Mouse (Mus musculus): ENCODE measurements around the gene Msi2.

Msi2 gene

DNA sequence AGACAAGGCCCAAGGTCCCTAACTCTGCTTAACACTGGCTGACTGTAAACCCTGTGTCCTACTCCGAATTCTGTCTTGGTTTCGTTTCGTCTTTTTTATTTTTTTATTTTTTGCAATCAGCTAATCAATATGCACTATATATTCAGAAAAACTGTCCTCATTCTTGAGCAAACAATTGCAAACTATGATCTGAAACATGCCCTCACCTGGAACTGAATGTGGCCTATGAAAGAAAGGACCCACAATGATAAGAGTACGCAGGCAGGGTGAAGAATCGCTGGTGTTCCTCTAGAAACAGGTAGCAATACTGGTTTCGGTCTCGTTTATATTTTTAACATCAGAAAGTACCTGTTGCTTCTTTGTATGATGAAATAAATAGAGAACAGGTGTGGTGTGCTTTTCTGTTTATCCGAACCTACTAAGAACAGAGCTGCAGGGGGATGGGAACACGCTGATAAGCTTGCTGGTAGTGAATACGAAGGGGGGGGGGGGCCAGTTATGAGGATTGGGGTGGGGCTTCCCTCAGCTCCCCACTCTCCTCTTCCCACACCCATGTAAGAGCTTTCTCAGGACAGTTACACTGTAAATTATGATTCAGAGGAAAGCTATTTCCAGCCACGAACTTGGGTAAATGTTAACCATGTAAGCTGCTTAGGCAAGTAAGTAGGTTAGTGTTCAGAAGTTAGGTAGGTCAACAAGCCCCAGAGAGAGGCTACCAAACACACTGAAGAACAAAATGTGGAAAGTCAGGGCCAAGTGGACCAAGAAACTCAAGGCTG lies 103.6 kb downstream of the Msi2 start:
- DNase-seq (ENCODE audit: low read depth, low spot score): no peak

DNA sequence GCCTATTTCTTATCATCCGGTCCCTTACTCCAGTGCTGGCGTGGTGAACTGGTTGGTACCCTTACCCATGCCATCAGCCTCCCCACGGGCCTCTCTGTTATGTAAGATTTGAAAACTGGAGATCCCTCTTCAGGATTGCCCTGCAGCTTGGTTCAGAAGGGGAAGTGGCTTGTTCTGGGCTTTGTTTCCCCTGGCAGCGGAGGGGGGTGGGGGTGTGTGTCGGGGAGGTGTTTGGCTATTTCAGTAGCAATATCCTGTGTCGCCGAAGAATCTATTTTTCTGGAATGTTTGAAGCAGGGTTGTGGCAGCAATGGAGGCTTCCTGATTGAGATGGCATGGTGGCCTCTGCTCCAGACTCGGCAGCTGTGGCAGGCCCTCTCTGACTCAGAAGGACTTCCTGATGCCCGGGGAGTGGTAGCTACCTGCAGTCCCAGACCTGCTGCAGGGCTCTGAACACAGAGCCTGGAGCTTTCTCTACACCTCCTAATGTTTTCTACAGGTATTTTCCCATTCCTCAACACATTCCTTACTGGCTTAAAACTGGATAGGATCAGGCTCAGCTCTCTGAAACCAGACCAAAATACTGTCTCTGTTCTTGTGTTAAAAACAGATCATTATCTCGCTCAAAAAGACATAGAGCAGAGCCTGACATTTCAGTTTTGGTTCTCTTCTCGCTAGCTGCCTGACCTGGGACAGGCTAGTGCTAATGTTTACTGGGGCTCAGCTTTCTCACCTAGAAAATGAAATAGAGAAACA lies 104.4 kb downstream of the Msi2 start:
- no peak for DNase-seq (ENCODE audit: low read depth, low spot score)

DNA sequence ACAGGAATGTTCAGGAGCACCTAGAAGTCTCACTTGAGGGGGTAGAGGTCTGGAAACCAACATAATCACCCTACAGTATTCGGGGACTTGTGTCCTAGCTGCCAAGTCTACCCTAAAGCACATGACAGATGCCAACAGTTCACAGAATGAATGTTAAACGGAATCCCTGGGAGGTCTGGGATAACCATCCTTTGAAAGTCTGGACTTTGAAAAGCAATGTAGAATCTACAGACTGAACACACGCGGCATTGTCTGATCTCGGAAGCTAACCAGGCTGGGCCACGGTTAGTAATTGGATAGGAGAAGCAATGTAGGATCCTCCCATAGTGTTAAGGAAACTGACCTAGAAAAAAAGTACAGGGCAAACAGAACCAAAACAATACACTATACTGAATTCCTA lies 105.3 kb downstream of the Msi2 start:
- no peak for DNase-seq (ENCODE audit: low read depth, low spot score)

DNA sequence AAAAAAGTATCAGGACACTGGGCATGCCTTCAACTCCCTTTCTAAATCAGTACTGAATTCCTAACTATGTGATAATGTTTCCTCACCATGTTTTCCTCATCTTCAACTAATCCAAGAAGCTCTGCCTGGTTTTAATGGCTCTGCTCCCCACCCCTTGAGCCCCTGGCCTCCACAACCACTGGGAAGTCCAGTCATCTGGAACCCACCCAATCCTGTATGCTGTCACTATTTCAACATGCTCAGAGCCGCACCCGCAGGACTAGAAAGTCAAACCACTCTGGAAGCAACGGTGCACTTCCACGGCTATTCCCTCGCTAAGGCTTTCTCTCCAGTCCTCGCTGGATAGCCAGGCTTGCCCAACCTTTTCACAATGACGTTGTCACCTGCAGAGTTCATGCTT lies 106.2 kb downstream of the Msi2 start:
- DNase-seq (ENCODE audit: low read depth, low spot score): no peak

DNA sequence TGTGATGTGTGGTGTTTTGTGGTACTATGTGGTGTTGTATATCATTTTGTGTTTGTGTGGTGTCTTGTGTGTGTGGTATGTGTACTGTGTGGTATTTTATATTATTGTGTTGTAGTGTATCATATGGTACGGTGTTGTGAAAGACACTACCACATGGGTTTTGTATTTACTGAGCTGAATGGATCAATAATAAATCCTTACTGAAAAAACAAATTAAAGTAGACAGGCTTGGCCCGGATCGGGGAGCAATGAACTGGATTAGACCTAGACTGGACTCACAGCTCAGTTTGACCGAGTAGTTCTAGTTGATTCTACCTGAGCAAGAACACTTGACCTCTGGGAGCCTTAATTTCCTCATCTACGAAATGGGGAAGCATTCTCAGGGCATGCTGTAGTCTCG lies 107.5 kb downstream of the Msi2 start:
- no peak for DNase-seq (ENCODE audit: low read depth, low spot score)

DNA sequence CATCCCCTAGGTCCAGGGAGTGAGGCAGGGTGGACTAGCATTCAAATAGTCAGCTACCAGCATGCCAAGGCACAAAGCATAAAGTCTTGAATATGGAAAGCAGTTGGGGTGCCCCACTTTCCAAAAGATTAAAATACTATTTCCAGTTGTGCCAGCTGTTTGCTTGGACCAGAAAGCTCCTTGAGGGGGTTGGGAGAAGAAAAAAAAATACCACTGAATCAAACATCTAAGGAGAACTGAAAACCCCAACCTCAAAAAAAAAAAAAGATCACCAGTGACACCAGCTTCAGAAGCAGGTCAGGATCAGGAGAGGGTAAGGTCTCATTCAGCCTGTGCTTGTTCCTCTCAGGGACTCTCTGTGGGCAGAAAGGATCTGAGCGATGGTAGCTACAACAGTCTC lies 108.2 kb downstream of the Msi2 start:
- DNase-seq (ENCODE audit: low read depth, low spot score): no peak

DNA sequence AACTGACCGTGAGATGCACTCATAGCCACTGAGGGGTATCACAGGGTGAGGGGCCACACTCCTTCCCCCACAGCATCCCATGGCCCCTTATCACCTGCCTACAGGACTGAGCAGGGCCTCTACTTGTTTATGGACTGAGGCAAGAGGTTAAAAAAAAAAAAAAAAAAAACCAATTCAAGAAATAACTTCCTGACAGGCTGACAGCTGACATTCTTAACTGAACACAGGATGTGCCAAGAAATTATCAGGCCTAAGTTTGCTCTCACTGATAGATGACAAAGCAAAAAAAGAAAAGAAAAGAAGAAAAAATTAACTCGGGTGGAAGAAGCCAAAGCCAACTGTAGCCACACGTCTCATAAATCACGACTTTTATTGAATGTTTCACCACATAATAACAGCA lies 109.7 kb downstream of the Msi2 start:
- no peak for DNase-seq (ENCODE audit: low read depth, low spot score)

DNA sequence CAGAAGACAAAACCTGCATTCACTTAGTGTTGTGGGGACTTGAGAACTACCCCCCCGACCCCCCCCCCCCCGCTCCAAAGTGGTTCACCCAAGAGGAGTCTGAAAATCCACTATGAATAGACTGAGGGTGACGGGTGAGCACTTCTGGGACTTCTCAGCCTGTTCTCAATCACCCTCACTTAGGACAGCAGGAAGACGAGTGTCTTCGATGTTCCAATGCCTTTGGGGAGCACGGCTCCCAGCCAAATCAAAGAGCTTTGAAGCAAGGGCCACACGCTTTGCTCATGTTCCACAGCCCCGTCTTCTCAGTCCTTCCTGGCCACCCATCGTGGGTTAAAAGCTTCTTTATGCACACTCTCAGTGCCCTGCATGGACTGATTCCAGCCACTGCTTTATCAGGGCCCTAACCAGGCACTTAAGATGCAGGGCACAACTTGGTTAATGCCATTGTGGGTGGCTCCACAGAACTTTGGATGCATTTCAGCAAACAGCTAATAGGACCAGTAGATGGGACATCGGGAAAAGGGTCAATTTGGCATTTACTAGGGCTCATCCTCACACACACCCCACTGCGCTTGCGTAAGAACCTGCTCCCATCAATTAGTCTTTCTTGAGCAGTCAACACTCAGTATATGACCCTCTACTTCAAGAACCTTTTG lies 110.5 kb downstream of the Msi2 start:
- DNase-seq (ENCODE audit: low read depth, low spot score): no peak

DNA sequence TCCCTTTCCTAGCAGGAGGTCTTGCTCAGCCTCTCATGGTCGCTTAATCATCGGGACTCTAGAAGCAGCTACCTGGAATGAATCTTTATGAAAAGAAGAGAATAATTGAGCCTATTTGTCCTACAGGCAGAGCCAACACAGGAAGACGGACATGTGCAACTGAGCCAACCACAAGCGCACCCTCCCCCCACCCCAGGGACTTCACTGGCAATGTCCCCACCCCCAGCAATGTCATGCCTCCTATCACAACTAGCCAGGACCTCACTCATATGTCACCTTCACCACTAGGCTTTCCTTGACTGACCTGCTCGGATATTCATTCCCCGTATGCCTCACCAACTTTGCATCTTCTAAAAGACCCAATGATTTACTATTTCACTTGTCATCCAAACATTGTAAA lies 112.5 kb downstream of the Msi2 start:
- DNase-seq (ENCODE audit: low read depth, low spot score): no peak

DNA sequence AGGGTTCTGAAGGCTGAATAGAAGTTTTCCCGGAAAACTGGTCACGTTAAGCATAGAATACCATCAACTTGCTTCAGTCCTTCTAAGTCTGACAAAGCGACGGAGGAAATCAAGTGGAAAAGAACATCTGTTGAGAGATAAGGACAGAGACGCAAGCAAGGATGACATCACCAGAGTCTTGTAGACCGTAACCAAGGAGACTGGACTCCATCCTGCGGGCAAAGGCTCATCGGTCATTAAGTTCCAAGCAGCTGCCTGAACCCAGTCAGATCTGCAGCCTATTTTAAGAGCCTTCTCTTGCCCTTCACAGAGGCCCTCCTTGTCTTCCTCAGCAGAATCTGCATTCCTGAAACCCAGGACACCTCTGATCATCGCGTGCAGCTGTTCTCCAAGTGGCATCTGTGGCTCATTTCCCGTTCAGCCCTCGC lies 113.2 kb downstream of the Msi2 start:
- DNase-seq (ENCODE audit: low read depth, low spot score): no peak

DNA sequence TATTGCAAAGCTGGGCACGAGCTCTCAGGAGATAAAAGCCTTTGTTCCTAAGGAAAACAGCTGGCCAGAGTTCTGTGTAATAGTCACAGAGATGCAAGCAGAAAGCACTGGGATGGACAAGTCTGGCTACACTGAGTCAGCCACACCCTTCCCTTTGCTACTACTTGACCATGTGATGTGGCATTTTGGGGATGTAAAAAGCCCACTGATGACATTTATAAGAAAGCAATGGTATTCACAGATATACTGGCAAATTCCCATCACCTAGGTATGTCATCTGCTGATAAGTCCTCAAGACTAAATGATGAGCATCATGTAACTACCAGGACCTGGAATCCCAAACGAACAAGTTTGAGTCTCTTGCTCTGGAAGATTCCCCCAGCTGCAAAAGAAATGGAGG lies 113.7 kb downstream of the Msi2 start:
- no peak for DNase-seq (ENCODE audit: low read depth, low spot score)

DNA sequence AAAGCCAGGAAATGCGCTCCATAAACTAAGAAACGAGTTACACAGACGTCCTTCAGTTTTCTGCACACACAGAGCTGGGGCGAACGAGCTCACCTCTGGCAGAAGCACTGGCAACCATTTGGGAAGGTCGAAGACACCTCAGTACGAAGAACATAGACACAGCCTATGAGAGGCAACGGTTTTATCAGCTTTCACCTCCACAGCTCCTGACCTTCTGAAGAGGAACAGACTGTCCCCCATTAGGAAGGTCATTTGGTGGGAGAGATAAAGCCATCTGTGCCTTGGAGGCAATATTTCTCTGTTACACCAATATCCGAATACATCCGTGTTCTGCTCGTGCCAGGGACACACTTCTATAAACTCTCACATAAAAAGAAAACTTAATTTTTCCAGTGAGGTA lies 114.9 kb downstream of the Msi2 start:
- DNase-seq (ENCODE audit: low read depth, low spot score): no peak

DNA sequence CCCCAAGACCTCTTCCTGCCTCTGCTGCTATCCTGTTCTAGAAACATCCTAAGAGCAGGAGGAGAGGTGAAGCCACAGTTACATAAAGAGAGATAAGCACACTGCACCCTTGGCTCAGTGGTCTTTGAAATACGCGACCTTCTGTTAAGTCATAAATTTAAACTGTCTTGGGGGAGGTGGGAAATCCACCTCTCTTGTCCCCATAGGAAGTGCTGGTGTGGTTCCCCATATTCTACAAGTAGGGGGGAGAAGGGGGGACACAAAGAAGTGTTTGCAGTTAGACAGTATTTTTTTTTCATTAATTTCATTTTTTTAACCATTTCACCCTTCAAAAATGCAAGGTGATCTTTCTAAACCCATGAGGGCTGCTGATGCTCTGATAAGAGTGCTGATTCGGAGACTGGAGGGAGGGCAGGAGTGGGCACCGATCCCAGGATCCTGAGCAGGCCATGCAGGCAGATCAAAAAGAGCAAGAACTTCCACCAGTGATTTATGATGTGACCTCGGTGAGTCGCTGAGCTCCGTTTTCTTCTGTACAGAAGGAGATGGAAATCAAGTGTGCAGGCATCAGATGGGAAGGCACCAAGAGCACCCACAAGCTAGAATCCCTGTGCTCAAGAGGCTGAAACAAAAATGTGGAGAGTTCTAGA lies 115.7 kb downstream of the Msi2 start:
- no peak for DNase-seq (ENCODE audit: low read depth, low spot score)

DNA sequence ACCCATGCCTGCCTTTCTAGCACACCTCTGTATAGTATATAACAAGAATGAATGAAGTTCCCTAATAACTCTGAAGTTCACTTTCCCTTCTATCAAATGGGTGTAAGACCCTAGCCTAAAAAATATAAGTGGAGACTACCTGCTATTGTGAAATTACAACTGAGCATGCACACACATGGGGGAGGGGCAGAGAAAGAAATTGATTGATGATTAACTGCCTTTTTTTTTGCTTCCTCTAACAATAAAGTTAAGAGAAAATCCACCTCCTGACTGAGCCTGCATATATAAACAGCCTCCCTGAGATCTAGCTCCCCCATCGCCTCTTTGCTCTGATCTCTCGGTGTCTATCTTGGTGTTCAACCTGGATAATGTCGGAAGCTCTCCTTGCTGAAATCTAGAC lies 118.1 kb downstream of the Msi2 start:
- DNase-seq (ENCODE audit: low read depth, low spot score): no peak

DNA sequence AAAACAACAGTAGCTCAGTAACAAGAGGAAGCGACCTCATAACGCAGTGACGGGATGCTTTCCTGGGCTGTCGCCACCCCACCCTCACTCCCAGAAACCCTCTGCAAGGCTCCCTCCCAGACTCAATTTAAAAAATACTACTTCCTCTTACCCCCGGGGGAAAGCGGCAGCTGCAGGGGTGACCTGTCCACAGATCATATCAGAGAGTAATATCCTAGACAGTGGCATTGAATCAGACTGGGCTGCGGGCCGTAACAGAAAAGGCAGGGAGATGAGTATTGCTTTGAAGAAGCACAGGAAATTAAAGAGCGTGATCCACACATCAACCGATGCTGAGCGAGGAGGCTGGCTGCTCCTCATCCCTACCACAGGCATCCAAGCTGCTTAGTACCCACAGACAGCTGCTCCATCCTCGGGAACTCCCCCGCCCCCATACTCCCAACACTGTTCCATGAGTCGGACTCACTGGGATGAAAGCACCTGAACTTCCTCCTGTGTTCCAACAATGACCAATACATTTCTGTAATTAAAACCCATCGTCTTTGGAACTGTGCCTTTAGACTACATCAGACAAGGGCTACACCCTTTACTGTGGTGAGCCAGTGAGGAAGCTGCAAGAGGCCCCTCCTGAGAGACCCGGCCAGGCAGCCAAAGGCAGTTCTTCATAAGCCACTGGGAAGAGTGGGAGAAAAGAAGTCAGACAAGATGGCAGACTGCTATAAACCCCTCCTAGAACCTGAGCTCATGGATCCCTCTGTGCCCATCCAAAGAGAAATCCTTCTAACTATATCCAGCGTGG lies 118.8 kb downstream of the Msi2 start:
- DNase-seq (ENCODE audit: low read depth, low spot score): no peak

DNA sequence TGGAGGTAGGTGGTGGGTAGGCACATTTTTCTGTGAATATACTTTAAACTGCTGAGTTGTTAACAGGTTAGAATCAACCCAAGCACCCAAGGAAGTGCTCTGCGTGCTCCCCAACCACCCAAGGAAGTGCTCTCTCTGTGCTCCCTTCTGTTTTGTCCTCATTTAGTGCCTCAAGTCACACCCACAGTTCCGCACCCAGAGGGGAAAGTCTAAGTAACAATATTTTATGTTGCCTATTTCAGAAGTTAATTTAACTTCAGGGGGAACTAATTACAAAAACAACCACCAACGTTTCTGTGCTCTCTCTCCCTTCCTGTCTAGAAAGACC lies 119.5 kb downstream of the Msi2 start:
- DNase-seq (ENCODE audit: low read depth, low spot score): no peak

DNA sequence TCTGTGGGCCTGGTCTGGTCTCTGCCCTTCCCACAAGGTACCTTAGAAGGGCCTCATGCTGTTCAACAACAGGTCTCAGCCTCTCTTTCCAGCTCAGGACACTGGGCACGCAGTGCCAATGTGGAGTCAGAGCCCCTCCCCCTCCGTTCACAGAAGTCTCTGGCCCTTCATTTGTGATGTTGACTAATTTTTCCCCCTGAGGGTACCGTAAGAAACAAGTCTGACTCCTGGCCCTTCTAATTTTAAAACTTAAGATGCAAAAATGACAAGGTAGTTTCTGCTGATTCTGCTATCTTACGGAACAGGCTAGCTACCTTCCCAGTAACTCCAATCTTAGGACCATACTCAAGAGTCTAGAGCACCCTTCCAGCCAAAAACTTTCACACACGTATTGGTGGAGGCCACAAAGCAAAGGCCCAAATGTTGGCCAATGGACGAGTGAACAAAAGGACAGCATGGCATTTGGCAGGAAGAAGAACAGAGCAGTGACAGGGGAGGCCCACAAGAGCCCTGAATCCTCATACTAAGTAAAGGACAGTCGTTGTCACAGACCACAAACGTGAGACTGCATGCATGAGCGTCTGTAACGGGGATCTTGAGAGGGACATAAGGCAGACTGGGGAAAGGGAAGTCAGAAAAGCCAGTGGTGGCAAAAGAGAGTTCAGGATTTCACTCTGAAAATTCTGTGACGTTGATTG lies 120.0 kb downstream of the Msi2 start:
- DNase-seq (ENCODE audit: low read depth, low spot score): no peak

DNA sequence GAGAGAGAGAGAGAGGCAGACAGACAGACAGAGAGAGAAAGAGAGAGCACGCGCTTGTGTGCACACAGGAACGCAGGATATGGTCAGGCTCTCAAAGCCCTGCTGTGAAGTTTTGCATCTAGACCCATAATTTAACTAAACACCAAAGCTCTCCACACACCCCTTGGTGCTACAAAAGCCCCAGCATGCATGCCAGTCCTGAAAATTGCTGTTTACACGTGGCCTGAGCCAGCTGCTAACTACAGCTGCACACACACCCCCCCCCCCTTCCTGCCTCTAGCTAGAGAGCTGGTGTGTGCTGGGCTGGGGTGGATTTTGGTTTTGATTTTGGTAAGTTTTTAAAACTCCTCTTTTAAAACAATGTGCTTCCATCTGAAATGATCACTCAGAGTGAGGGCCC lies 122.7 kb downstream of the Msi2 start:
- DNase-seq (ENCODE audit: low read depth, low spot score): no peak

DNA sequence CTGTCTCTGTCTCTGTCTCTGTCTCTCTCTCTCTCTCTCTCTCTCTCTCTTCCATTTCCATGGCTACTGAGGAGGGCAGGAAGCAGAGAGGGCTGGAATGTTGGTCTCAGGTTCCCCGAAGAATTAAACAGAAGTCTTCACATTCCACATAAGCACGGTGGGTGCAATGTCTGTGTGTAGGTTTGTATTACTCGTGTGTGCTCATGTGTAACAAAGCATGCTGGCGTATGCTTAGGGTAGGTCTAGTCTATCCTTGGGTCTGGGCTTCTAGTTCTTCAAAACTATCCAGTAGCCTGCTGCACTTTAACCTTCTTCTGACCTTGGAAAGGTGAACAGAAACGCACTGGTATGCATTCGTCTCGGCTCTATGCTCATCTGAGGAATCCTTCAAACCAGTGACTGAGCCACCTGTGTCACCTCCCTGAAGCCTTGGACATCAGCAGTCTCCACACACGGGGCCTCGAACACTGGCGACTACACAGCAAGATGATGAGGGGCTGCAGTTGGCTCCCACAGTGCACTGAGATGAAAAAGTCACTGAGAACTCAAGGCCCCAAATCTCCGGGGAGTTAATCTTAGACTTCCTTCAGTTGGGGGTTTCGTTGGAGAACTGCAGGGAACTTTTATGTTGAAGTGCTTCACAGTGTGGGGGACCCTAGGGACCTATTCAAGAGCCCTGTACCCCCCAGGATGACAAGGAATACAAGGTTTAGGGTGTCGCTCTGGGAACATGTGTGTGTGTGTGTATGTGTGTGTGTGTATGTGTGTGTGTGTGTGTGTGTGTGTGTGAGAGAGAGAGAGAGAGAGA lies 123.3 kb downstream of the Msi2 start:
- no peak for DNase-seq (ENCODE audit: low read depth, low spot score)

DNA sequence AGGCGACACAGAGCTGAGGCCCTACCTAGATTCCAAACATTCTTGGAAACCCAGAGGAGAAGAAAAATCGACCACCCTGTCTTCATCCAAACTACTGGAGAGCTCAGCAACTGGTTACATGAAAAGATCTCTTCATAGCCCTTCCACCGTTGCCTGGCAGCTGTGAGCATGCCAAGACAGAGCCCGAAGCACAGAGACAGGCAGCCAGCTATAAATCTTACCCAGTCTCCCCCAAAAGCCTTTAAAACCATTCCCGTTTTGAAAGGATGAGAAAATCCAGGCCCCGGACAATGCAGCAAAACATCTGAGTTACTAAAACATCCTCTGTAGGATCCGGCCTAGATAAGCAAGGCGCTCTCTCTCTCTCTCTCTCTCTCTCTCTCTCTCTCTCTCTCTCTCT lies 124.3 kb downstream of the Msi2 start:
- DNase-seq (ENCODE audit: low read depth, low spot score): no peak
